Mouse (Mus musculus): ENCODE results near the gene Tmem247. TPM values are rescaled to one million over a fixed set of nuclear protein-coding genes. Genes with fewer than 3 reads are reported as not detected.

Tmem247 gene
- polyA plus RNA-seq, 1 experiment: not detected

DNA sequence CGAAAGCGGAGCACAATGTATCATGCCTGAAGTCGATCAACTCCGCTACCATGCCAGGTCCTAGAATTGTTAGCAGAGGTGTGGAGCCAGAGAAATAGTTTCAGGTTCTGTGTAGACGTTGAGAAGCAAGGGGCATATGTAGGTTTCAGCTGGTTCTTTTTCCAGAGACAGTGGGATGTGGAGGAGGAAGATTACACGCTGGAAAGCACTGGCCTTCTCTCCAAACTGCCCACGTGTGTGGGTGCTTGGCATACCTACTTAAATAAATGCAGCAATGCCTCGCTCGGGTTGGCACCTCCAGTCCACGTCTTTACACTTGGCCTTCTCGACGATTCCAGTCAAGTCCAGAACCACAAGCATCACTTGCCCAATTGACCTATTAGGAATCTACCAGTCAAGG is 49.9 kb downstream of the Tmem247 start:
- WGBS: 84% methylated on average over 12 of the region's 12 CpGs
- DNase-seq: no peak
- Histone ChIP-seq H3K36me3 (ENCODE audit: control insufficient read depth, insufficient read depth, low read length) (no peaks in the 10 kb centered on the region; the same call in 1 of the 2 replicates), H3K4me1 (ENCODE audit: control insufficient read depth, insufficient read depth, low read length) (0 out of 2 replicates have a peak, but pooled peaks cover 9% of the 10 kb centered on the region), H3K27me3 (replicated peaks; ENCODE audit: control insufficient read depth, insufficient read depth, low read length) (no peaks in the 10 kb centered on the region), H3K27ac (ENCODE audit: insufficient read depth, low read depth, low read length) (no peak overlapping the region), H3K4me3 (ENCODE audit: insufficient read depth, low read depth, low read length) (no peak overlapping the region)
- no peak for TF ChIP-seq CTCF (conservative IDR thresholded peaks at IDR 0.05; ENCODE audit: insufficient read depth, insufficient read length, low read depth, low read length)
- no peak for TF ChIP-seq POLR2A (IDR thresholded peaks at IDR 0.05; ENCODE audit: low read depth, low read length)

DNA sequence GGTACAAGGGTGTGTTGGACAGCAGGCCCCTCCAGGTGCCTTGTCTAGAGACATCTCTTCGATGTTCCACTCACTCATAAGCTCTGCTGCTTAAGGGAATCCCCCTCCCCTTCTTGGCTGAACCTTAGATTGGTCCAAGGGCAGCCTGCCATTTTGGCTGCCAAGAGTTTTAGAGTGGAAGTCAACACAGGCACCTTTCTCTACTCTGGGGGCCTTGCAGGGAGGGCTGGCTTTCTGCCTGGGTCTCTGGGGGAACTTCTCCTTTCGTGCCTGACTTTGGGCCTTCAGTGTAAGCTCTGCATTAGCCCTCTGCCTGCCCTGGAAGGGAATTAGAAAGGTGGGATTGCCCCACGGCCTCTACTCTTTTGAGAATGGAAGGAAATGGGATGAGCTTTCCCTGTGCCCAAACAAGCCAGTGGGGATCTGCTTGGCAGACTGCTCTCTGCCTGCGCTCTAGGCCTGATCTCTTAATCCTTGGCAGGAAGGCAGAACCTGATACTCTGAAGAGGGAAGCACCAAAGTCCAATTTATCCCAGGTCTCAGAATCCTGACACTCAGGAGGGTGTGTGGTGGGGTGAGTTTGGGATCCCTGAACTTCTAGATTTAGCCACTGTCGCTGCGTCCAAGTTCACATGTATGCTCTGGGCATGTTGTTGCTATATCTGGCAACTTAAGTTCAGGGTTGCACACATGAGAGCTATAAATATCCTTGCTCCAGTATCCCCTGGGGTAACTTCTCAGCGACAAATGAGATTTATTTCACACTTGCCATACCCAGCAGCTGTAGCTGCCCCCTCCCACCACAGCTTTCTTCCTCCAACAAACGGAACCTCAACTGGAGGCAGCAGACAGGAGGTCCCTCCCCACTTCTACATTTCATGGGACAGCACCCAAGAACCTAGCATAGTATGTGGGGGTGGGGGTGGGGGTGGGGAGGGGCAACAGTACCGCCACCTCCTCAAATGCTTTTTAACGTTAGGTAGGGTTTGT is 50.7 kb downstream of the Tmem247 start:
- WGBS: 76% methylated on average over 10 of the region's 10 CpGs
- Histone ChIP-seq H3K36me3 (ENCODE audit: control insufficient read depth, insufficient read depth, low read length) (no peaks in the 10 kb centered on the region; the same call in 1 of the 2 replicates), H3K4me3 (ENCODE audit: insufficient read depth, low read depth, low read length) (no peak overlapping the region), H3K27ac (ENCODE audit: insufficient read depth, low read depth, low read length) (no peak overlapping the region), H3K27me3 (replicated peaks; ENCODE audit: control insufficient read depth, insufficient read depth, low read length) (no peaks in the 10 kb centered on the region), H3K4me1 (ENCODE audit: control insufficient read depth, insufficient read depth, low read length) (0 out of 2 replicates have a peak, but pooled peaks cover 9% of the 10 kb centered on the region)
- TF ChIP-seq POLR2A (IDR thresholded peaks at IDR 0.05; ENCODE audit: low read depth, low read length) (no peak), CTCF (conservative IDR thresholded peaks at IDR 0.05; ENCODE audit: insufficient read depth, insufficient read length, low read depth, low read length) (no peak)
- DNase-seq: peak; percentile 28

DNA sequence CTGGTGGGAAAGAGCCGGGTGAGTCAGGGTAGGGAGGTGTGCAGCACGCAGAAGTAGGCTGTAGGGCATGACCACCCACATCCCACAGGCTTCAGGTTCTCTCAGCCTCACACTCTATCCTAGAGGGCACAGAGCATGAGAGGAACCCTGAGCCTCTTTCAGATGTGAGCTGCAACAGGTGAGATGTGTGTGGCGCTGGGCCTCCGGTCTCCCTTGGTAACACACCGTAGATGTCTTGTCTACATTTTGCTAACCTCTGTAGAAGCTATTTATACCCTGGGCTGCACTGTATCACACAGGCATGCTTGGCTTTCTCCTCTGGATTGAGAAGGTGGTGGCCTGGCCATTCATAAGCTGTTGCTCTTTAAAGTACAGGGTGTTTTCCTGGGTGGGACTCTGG is 51.4 kb downstream of the Tmem247 start:
- 0 out of 2 replicates have a peak, but pooled peaks cover 9% of the 10 kb centered on the region for H3K4me1 ChIP-seq (ENCODE audit: control insufficient read depth, insufficient read depth, low read length)
- no peaks in the 10 kb centered on the region for H3K27me3 ChIP-seq (replicated peaks; ENCODE audit: control insufficient read depth, insufficient read depth, low read length)
- no peaks in the 10 kb centered on the region; the same call in 1 of the 2 replicates for H3K36me3 ChIP-seq (ENCODE audit: control insufficient read depth, insufficient read depth, low read length)
- no peak for TF ChIP-seq CTCF (conservative IDR thresholded peaks at IDR 0.05; ENCODE audit: insufficient read depth, insufficient read length, low read depth, low read length)
- no peak for TF ChIP-seq POLR2A (IDR thresholded peaks at IDR 0.05; ENCODE audit: low read depth, low read length)
- WGBS: 87% methylated on average over 5 of the region's 5 CpGs
- H3K4me3 ChIP-seq (ENCODE audit: insufficient read depth, low read depth, low read length): no peak overlapping the region
- DNase-seq: no peak
- no peak overlapping the region for H3K27ac ChIP-seq (ENCODE audit: insufficient read depth, low read depth, low read length)

DNA sequence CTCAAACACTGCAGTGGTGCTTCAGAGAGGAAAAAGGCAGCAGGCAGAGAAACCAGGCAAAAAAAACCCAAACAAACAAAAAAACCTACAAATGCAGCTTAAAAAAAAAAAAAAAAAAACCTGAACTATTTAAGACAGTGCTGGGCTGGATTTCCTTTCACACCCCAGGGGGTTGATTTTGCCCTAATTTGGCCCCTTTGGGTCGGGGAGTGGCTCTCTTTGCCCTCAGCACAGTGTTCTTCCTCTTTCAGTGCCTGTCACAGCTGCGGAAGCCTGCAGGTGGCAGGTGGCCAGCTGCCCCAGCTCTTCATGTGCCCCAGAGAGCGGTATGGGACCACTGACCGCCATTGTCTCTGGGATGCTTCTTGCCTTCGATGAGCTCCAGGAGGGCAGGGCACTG is 52.4 kb downstream of the Tmem247 start:
- Histone ChIP-seq H3K4me1 (ENCODE audit: control insufficient read depth, insufficient read depth, low read length) (0 out of 2 replicates have a peak, but pooled peaks cover 3% of the 10 kb centered on the region), H3K27ac (ENCODE audit: insufficient read depth, low read depth, low read length) (no peak overlapping the region), H3K4me3 (ENCODE audit: insufficient read depth, low read depth, low read length) (no peak overlapping the region), H3K27me3 (replicated peaks; ENCODE audit: control insufficient read depth, insufficient read depth, low read length) (no peaks in the 10 kb centered on the region), H3K36me3 (ENCODE audit: control insufficient read depth, insufficient read depth, low read length) (no peaks in the 10 kb centered on the region; the same call in 1 of the 2 replicates)
- no peak for DNase-seq
- WGBS: 56% methylated on average over 5 of the region's 5 CpGs
- TF ChIP-seq POLR2A (IDR thresholded peaks at IDR 0.05; ENCODE audit: low read depth, low read length) (no peak), CTCF (conservative IDR thresholded peaks at IDR 0.05; ENCODE audit: insufficient read depth, insufficient read length, low read depth, low read length) (no peak)

DNA sequence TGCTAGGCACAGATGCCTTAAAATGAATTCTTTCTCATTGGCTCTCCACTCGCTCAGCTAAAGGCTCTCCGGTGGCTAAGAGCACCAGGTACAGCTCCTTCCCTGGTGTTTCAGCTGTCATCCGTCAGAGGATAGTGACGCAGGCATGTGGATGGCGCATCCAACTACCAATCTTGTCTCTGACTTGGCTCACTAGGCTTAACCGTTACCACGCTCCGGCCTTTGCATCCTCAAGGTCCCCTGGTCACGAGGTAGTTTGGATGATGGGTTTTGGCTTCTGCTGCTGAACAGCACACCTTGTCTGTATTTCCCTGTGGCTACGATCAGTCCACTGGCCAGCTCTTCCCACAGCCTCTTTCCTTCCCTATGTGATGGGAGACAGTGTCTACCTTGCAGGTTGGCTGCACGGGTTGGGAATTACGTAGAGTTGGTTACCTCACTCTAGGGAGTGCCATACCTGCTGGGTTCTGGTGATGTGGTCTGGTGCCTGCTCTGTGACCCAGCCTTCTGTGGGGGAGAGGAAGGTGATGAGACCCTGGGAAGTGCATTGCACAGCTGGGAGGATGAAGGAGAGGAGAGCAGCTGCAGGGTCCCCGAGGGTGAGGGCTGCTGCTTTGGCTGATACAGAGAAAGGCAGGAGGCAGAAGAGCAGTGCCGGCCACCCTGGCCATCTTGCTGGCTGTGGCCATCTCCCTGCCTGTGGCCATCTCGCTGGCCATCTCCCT is 53.0 kb downstream of the Tmem247 start:
- H3K4me1 ChIP-seq (ENCODE audit: control insufficient read depth, insufficient read depth, low read length): no peaks in the 10 kb centered on the region
- 90% methylated on average over 15 of the region's 15 CpGs for WGBS
- H3K4me3 ChIP-seq (ENCODE audit: insufficient read depth, low read depth, low read length): no peak overlapping the region
- no peaks in the 10 kb centered on the region for H3K27me3 ChIP-seq (replicated peaks; ENCODE audit: control insufficient read depth, insufficient read depth, low read length)
- TF ChIP-seq CTCF (conservative IDR thresholded peaks at IDR 0.05; ENCODE audit: insufficient read depth, insufficient read length, low read depth, low read length) (no peak), POLR2A (IDR thresholded peaks at IDR 0.05; ENCODE audit: low read depth, low read length) (no peak)
- H3K27ac ChIP-seq (ENCODE audit: insufficient read depth, low read depth, low read length): no peak overlapping the region
- no peak for DNase-seq
- no peaks in the 10 kb centered on the region; the same call in 1 of the 2 replicates for H3K36me3 ChIP-seq (ENCODE audit: control insufficient read depth, insufficient read depth, low read length)

DNA sequence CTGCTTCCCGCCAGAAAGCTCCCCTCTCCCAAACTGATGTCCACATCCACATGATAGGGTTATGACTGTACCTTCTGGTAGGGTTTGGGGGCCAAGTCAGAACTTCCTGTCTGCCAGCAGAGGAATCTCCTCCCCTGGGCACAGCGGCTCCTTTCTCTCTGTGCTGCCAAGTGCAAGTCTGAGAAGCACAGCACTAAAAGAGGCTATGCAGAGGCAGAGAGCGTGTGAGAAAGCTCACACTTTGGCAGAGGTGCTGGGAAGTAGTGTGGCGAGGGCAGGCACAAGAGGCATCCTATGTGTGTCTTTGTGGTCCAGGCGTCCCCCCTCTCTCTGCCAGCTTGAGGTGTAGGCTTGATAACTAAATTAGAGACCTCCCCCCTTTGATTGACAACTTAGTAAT is 53.9 kb downstream of the Tmem247 start:
- H3K4me1 ChIP-seq (ENCODE audit: control insufficient read depth, insufficient read depth, low read length): no peaks in the 10 kb centered on the region
- no peak for DNase-seq
- TF ChIP-seq CTCF (conservative IDR thresholded peaks at IDR 0.05; ENCODE audit: insufficient read depth, insufficient read length, low read depth, low read length): no peak
- TF ChIP-seq POLR2A (IDR thresholded peaks at IDR 0.05; ENCODE audit: low read depth, low read length): no peak
- H3K27ac ChIP-seq (ENCODE audit: insufficient read depth, low read depth, low read length): no peak overlapping the region
- no peak overlapping the region for H3K4me3 ChIP-seq (ENCODE audit: insufficient read depth, low read depth, low read length)
- H3K36me3 ChIP-seq (ENCODE audit: control insufficient read depth, insufficient read depth, low read length): no peaks in the 10 kb centered on the region; the same call in 1 of the 2 replicates
- no peaks in the 10 kb centered on the region for H3K27me3 ChIP-seq (replicated peaks; ENCODE audit: control insufficient read depth, insufficient read depth, low read length)
- WGBS: 92% methylated on average over 5 of the region's 5 CpGs

Measured in kidney, adult 2 months (tissue).